28 mouse cellular contexts compared by ENCODE assay signal in genomic region chr1:102757941-102758340, GRCm38 (mm10).
"Had no signal": no experiment of that assay in that cellular context is flagged by ENCODE, and none has a peak within 500 bp of the region (broad histone marks: within the 10 kb centered on the region; RNA-seq: fewer than 3 reads in every experiment).

No protein-coding gene starts in this region.

- H3K9ac ChIP-seq: limb, embryonic 12.5 days; limb, embryonic 13.5 days; limb, embryonic 15.5 days; liver, embryonic 12.5 days; liver, embryonic 13.5 days; liver, embryonic 14.5 days; liver, embryonic 15.5 days; liver, postnatal 0 days; lung, embryonic 14.5 days; lung, embryonic 15.5 days; midbrain, embryonic 12.5 days; midbrain, embryonic 13.5 days; midbrain, embryonic 15.5 days; neural tube, embryonic 12.5 days had no signal

- H3K4me3 ChIP-seq: left cerebral cortex, adult 2 months; limb, embryonic 10.5 days; limb, embryonic 12.5 days; limb, embryonic 13.5 days; limb, embryonic 15.5 days; liver, embryonic 12.5 days; liver, embryonic 13.5 days; liver, embryonic 15.5 days; lung, embryonic 15.5 days; megakaryocyte, embryonic 14.5 days; midbrain, embryonic 10.5 days; midbrain, embryonic 12.5 days; midbrain, embryonic 13.5 days; midbrain, embryonic 15.5 days; myocyte; neural tube, embryonic 12.5 days had no signal

- H3K36me3 ChIP-seq: limb, embryonic 10.5 days; limb, embryonic 12.5 days; limb, embryonic 13.5 days; limb, embryonic 15.5 days; liver, embryonic 12.5 days; liver, embryonic 13.5 days; liver, embryonic 15.5 days; lung, embryonic 15.5 days; midbrain, embryonic 10.5 days; midbrain, embryonic 12.5 days; midbrain, embryonic 13.5 days; midbrain, embryonic 15.5 days; neural tube, embryonic 12.5 days had no signal

- H3K27ac ChIP-seq: left cerebral cortex, adult 2 months; limb, embryonic 10.5 days; limb, embryonic 12.5 days; limb, embryonic 13.5 days; limb, embryonic 15.5 days; liver, embryonic 12.5 days; liver, embryonic 13.5 days; liver, embryonic 14.5 days; liver, embryonic 15.5 days; lung, embryonic 15.5 days; macrophage; midbrain, embryonic 10.5 days; midbrain, embryonic 12.5 days; midbrain, embryonic 13.5 days; midbrain, embryonic 15.5 days; neural tube, embryonic 12.5 days had no signal

- DNase-seq: left cerebral cortex, postnatal 4 days; liver, embryonic 13.5 days; liver, postnatal 0 days; lung, adult 18-20 months; lung, adult 2 months; lung, embryonic 14.5 days; lung, postnatal 10 days; lung, postnatal 14 days; lung, postnatal 36 days; lung, postnatal 4 days; midbrain, embryonic 14.5 days had no signal

- H3K4me1 ChIP-seq: limb, embryonic 10.5 days; limb, embryonic 12.5 days; limb, embryonic 13.5 days; limb, embryonic 15.5 days; liver, embryonic 12.5 days; liver, embryonic 13.5 days; liver, embryonic 15.5 days; lung, embryonic 15.5 days; megakaryocyte, embryonic 14.5 days; midbrain, embryonic 10.5 days; midbrain, embryonic 12.5 days; midbrain, embryonic 13.5 days; midbrain, embryonic 15.5 days; neural tube, embryonic 12.5 days had no signal

- H3K27me3 ChIP-seq: limb, embryonic 12.5 days; limb, embryonic 13.5 days; limb, embryonic 15.5 days; liver, embryonic 12.5 days; liver, embryonic 13.5 days; liver, embryonic 15.5 days; lung, embryonic 15.5 days; megakaryocyte, embryonic 14.5 days; midbrain, embryonic 12.5 days; midbrain, embryonic 13.5 days; midbrain, embryonic 15.5 days; neural tube, embryonic 12.5 days had no signal
